Mouse (Mus musculus) limb, embryonic 12.5 days (tissue): ENCODE data around the gene Mboat2. TPM values are rescaled to one million over a fixed set of nuclear protein-coding genes. Genes with fewer than 3 reads are reported as not detected.

Experiments
- ATAC-seq: fragments of 200-750 bp; cut with Nextera tagmentation; 2 replicates; pipeline ENCODE4 v1.8.0; 2017; ENCODE audit warnings: low read depth, moderate TSS enrichment; ENCODE audit not compliant: insufficient number of reproducible peaks, insufficient read depth, low FRiP score, low TSS enrichment
- H3K27ac ChIP-seq: fragments of 300-500 bp; sonication (generic); 2 replicates; pipeline ENCODE4 v1.5.1; 2016; ENCODE audit warnings: mild to moderate bottlenecking, moderate library complexity
- H3K27me3 ChIP-seq: fragments of 300-500 bp; sonication (generic); 2 replicates; pipeline ENCODE4 v1.6.1; 2016; ENCODE audit warnings: mild to moderate bottlenecking, moderate library complexity
- H3K36me3 ChIP-seq: fragments of 300-500 bp; sonication (generic); 2 replicates; pipeline ENCODE4 v1.6.1; 2016; ENCODE audit warnings: mild to moderate bottlenecking, moderate library complexity
- H3K4me1 ChIP-seq: fragments of 300-500 bp; sonication (generic); replicated peaks from 2 replicates; pipeline ENCODE4 v1.6.1; 2016
- H3K4me2 ChIP-seq: fragments of 300-500 bp; sonication (generic); 2 replicates; pipeline ENCODE4 v1.6.1; 2016; ENCODE audit warnings: mild to moderate bottlenecking, moderate library complexity
- H3K4me3 ChIP-seq: fragments of 300-500 bp; sonication (generic); replicated peaks from 2 replicates; pipeline ENCODE4 v1.5.1; 2016; ENCODE audit warnings: mild to moderate bottlenecking
- H3K9ac ChIP-seq: fragments of 300-500 bp; sonication (generic); replicated peaks from 2 replicates; pipeline ENCODE4 v1.6.1; 2016; ENCODE audit warnings: mild to moderate bottlenecking, moderate library complexity
- H3K9me3 ChIP-seq: fragments of 300-500 bp; sonication (generic); 2 replicates; pipeline ENCODE4 v1.6.1; 2016; ENCODE audit warnings: mild to moderate bottlenecking, moderate library complexity
- WGBS: fragments of 180-500 bp; shearing (Covaris S2); methylation state at CpG from one replicate; pipeline ENCODE4 v1.1.7; 2016; 5-methylcytosine and 5-hydroxymethylcytosine counted together
- polyA plus RNA-seq: library from polyadenylated mRNA; unstranded; fragments of >200 nt; fragmentation: Nextera tagmentation; extraction: Ambion mirVana; gene quantifications from 2 replicates; pipeline ENCODE4 v1.2.1, GENCODE M21; 2016

Gene Mboat2
- polyA plus RNA-seq, 1 experiment from 2014 or later, result 59.1 TPM

- Histone ChIP-seq H3K4me2 (no peak overlapping the region), H3K9me3 (no peaks in the 10 kb centered on the region), H3K9ac (no peak overlapping the region), H3K27me3 (no peaks in the 10 kb centered on the region), H3K27ac (peak overlapping the region; percentile 31; the same call in 1 of the 2 replicates), H3K4me3 (no peak overlapping the region), H3K36me3 (no peaks in the 10 kb centered on the region), H3K4me1 (peaks cover 30% of the 10 kb centered on the region)
- ATAC-seq, result no peak
- WGBS, result 47% methylated on average over 1 of the region's 1 CpGs
Measured at GRCm38 (mm10) chr12:24863762-24864161, 33.1 kb downstream of the Mboat2 start.

- H3K4me1 ChIP-seq, result peaks cover 58% of the 10 kb centered on the region
- H3K27me3 ChIP-seq, result no peaks in the 10 kb centered on the region
- no peaks in the 10 kb centered on the region for H3K9me3 ChIP-seq
- no peak overlapping the region for H3K4me2 ChIP-seq
- H3K4me3 ChIP-seq, result no peak overlapping the region
- 60% methylated on average over 6 of the region's 6 CpGs for WGBS
- no peak for ATAC-seq
- H3K27ac ChIP-seq, result no peak overlapping the region; the same call in 1 of the 2 replicates
- no peak overlapping the region for H3K9ac ChIP-seq
- no peaks in the 10 kb centered on the region for H3K36me3 ChIP-seq
Measured at GRCm38 (mm10) chr12:24866645-24867044, 36.0 kb downstream of the Mboat2 start.

GRCm38 (mm10) chr12:24868694-24869093 is 38.0 kb downstream of the Mboat2 start:
- no peak for ATAC-seq
- 86% methylated on average over 4 of the region's 4 CpGs for WGBS
- Histone ChIP-seq H3K9ac (no peak overlapping the region), H3K9me3 (no peaks in the 10 kb centered on the region), H3K27ac (peak overlapping the region; percentile 72), H3K4me1 (peaks cover 67% of the 10 kb centered on the region), H3K36me3 (no peaks in the 10 kb centered on the region), H3K4me2 (peak overlapping the region; percentile 5; the same call in 1 of the 2 replicates), H3K4me3 (no peak overlapping the region), H3K27me3 (no peaks in the 10 kb centered on the region)

- H3K4me2 ChIP-seq, result peak overlapping the region; percentile 5; the same call in 1 of the 2 replicates
- no peaks in the 10 kb centered on the region for H3K36me3 ChIP-seq
- H3K9ac ChIP-seq, result no peak overlapping the region
- H3K9me3 ChIP-seq, result no peaks in the 10 kb centered on the region
- no peaks in the 10 kb centered on the region for H3K27me3 ChIP-seq
- no peak for ATAC-seq
- H3K4me1 ChIP-seq, result peaks cover 65% of the 10 kb centered on the region
- 59% methylated on average over 5 of the region's 5 CpGs for WGBS
- peak overlapping the region; percentile 72 for H3K27ac ChIP-seq
- no peak overlapping the region for H3K4me3 ChIP-seq
Measured at GRCm38 (mm10) chr12:24869231-24869630, 38.6 kb downstream of the Mboat2 start.

GRCm38 (mm10) chr12:24870901-24871300 is 40.2 kb downstream of the Mboat2 start:
- Histone ChIP-seq H3K4me2 (no peak overlapping the region), H3K4me3 (no peak overlapping the region), H3K27ac (0 out of 2 replicates have a peak overlapping the region, but pooled peaks have one; percentile 36), H3K27me3 (no peaks in the 10 kb centered on the region), H3K36me3 (no peaks in the 10 kb centered on the region), H3K4me1 (peaks cover 53% of the 10 kb centered on the region), H3K9me3 (no peaks in the 10 kb centered on the region), H3K9ac (no peak overlapping the region)
- WGBS, result 50% methylated on average over 4 of the region's 4 CpGs
- ATAC-seq, result no peak

GRCm38 (mm10) chr12:24872264-24872663 is 41.6 kb downstream of the Mboat2 start:
- H3K4me2 ChIP-seq, result no peak overlapping the region
- no peaks in the 10 kb centered on the region for H3K36me3 ChIP-seq
- H3K9me3 ChIP-seq, result no peaks in the 10 kb centered on the region
- no peak overlapping the region for H3K9ac ChIP-seq
- H3K27ac ChIP-seq, result peak overlapping the region; percentile 66
- H3K4me3 ChIP-seq, result no peak overlapping the region
- peaks cover 58% of the 10 kb centered on the region for H3K4me1 ChIP-seq
- ATAC-seq, result no peak
- H3K27me3 ChIP-seq, result no peaks in the 10 kb centered on the region
- 75% methylated on average over 8 of the region's 8 CpGs for WGBS

- H3K4me1 ChIP-seq, result peaks cover 63% of the 10 kb centered on the region
- no peaks in the 10 kb centered on the region for H3K9me3 ChIP-seq
- no peak overlapping the region for H3K4me3 ChIP-seq
- H3K27ac ChIP-seq, result peak overlapping the region; percentile 66; the same call in 1 of the 2 replicates
- ATAC-seq, result no peak
- H3K4me2 ChIP-seq, result no peak overlapping the region
- H3K9ac ChIP-seq, result no peak overlapping the region
- no peaks in the 10 kb centered on the region for H3K27me3 ChIP-seq
- WGBS, result 77% methylated on average over 10 of the region's 10 CpGs
- H3K36me3 ChIP-seq, result no peaks in the 10 kb centered on the region
Measured at GRCm38 (mm10) chr12:24872689-24873088, 42.0 kb downstream of the Mboat2 start.

GRCm38 (mm10) chr12:24875908-24876307 is 45.2 kb downstream of the Mboat2 start:
- H3K4me2 ChIP-seq, result no peak overlapping the region
- H3K9ac ChIP-seq, result no peak overlapping the region
- no peaks in the 10 kb centered on the region for H3K9me3 ChIP-seq
- H3K27me3 ChIP-seq, result no peaks in the 10 kb centered on the region
- no peak overlapping the region for H3K27ac ChIP-seq
- no peaks in the 10 kb centered on the region for H3K36me3 ChIP-seq
- no peak overlapping the region for H3K4me3 ChIP-seq
- ATAC-seq, result no peak
- 82% methylated on average over 1 of the region's 1 CpGs for WGBS
- H3K4me1 ChIP-seq, result peaks cover 56% of the 10 kb centered on the region

GRCm38 (mm10) chr12:24877231-24877630 is 46.6 kb downstream of the Mboat2 start:
- Histone ChIP-seq H3K27me3 (no peaks in the 10 kb centered on the region), H3K4me2 (no peak overlapping the region), H3K4me3 (no peak overlapping the region), H3K4me1 (peaks cover 47% of the 10 kb centered on the region), H3K9ac (no peak overlapping the region), H3K9me3 (no peaks in the 10 kb centered on the region), H3K36me3 (no peaks in the 10 kb centered on the region), H3K27ac (peak overlapping the region; percentile 79)
- WGBS, result 49% methylated on average over 7 of the region's 7 CpGs
- 0 out of 2 replicates have a peak, but pooled peaks have one; percentile 50 for ATAC-seq

GRCm38 (mm10) chr12:24878090-24878489 is 47.4 kb downstream of the Mboat2 start:
- H3K27ac ChIP-seq, result no peak overlapping the region
- peaks cover 4% of the 10 kb centered on the region; the same call in 1 of the 2 replicates for H3K36me3 ChIP-seq
- H3K9me3 ChIP-seq, result no peaks in the 10 kb centered on the region
- H3K27me3 ChIP-seq, result no peaks in the 10 kb centered on the region
- 90% methylated on average over 6 of the region's 6 CpGs for WGBS
- H3K4me2 ChIP-seq, result no peak overlapping the region
- no peak overlapping the region for H3K4me3 ChIP-seq
- peaks cover 49% of the 10 kb centered on the region for H3K4me1 ChIP-seq
- ATAC-seq, result no peak
- no peak overlapping the region for H3K9ac ChIP-seq

GRCm38 (mm10) chr12:24878735-24879362 is 48.2 kb downstream of the Mboat2 start:
- 50% methylated on average over 5 of the region's 5 CpGs for WGBS
- Histone ChIP-seq H3K4me1 (peaks cover 52% of the 10 kb centered on the region), H3K9ac (no peak overlapping the region), H3K27me3 (no peaks in the 10 kb centered on the region), H3K9me3 (no peaks in the 10 kb centered on the region), H3K27ac (no peak overlapping the region), H3K36me3 (peaks cover 12% of the 10 kb centered on the region), H3K4me2 (no peak overlapping the region), H3K4me3 (no peak overlapping the region)
- ATAC-seq, result no peak

GRCm38 (mm10) chr12:24879613-24880029 is 48.9 kb downstream of the Mboat2 start:
- WGBS, result 64% methylated on average over 10 of the region's 10 CpGs
- peaks cover 19% of the 10 kb centered on the region for H3K36me3 ChIP-seq
- H3K9me3 ChIP-seq, result no peaks in the 10 kb centered on the region
- no peaks in the 10 kb centered on the region for H3K27me3 ChIP-seq
- no peak for ATAC-seq
- H3K4me3 ChIP-seq, result no peak overlapping the region
- no peak overlapping the region for H3K9ac ChIP-seq
- H3K27ac ChIP-seq, result no peak overlapping the region
- no peak overlapping the region for H3K4me2 ChIP-seq
- peaks cover 52% of the 10 kb centered on the region for H3K4me1 ChIP-seq
